Mouse (Mus musculus) stomach, embryonic 14.5 days (tissue): ENCODE measurements around the gene Kdm2b. TPM values are rescaled to one million over a fixed set of nuclear protein-coding genes. Genes with fewer than 3 reads are reported as not detected.
A peak's percentile ranks its signal among the peaks of the same experiment; 100 is the strongest.

Experiments used
- ATAC-seq: fragments of 200-750 bp; cut with Nextera tagmentation; 2 replicates; pipeline ENCODE4 v1.8.0; 2017; ENCODE audit warnings: low read depth, moderate TSS enrichment; ENCODE audit not compliant: insufficient number of reproducible peaks, insufficient read depth, low FRiP score
- H3K27ac ChIP-seq: fragments of 300-500 bp; sonication (generic); 2 replicates; pipeline ENCODE4 v1.5.1; 2014; ENCODE audit warnings: mild to moderate bottlenecking, low read length, moderate library complexity, mixed read lengths
- H3K27me3 ChIP-seq: fragments of 300-500 bp; sonication (generic); 2 replicates; pipeline ENCODE4 v1.6.1; 2014; ENCODE audit warnings: low read length, control low read depth, mixed read lengths; ENCODE audit not compliant: control insufficient read depth, insufficient read depth
- H3K36me3 ChIP-seq: fragments of 300-500 bp; sonication (generic); 2 replicates; pipeline ENCODE4 v1.6.1; 2014; ENCODE audit warnings: mild to moderate bottlenecking, control low read depth, low read length, moderate library complexity, mixed read lengths; ENCODE audit not compliant: control insufficient read depth, insufficient read depth
- H3K4me1 ChIP-seq: fragments of 300-500 bp; sonication (generic); 2 replicates; pipeline ENCODE4 v1.6.1; 2014; ENCODE audit warnings: low read length, control low read depth, mixed read lengths; ENCODE audit not compliant: control insufficient read depth, insufficient read depth
- H3K4me2 ChIP-seq: fragments of 300-500 bp; sonication (generic); replicated peaks from 2 replicates; pipeline ENCODE4 v1.6.1; 2014; ENCODE audit warnings: low read depth, low read length, control low read depth
- H3K4me3 ChIP-seq: fragments of 300-500 bp; sonication (generic); 2 replicates; pipeline ENCODE4 v1.5.1; 2014; ENCODE audit warnings: low read depth, low read length, control low read depth
- H3K9ac ChIP-seq: fragments of 300-500 bp; sonication (generic); replicated peaks from 2 replicates; pipeline ENCODE4 v1.6.1; 2014; ENCODE audit warnings: low read depth, mild to moderate bottlenecking, control low read depth, low read length, moderate library complexity, mixed read lengths
- H3K9me3 ChIP-seq: fragments of 300-500 bp; sonication (generic); 2 replicates; pipeline ENCODE4 v1.6.1; 2016; ENCODE audit warnings: low read depth, low read length, control low read depth; ENCODE audit not compliant: control insufficient read depth
- whole genome bisulfite sequencing: fragments of 180-500 bp; shearing (Covaris S2); extraction: QIAGEN DNeasy Blood & Tissue Kit; methylation state at CpG from one replicate; pipeline ENCODE4 v1.1.7; 2014; 5-methylcytosine and 5-hydroxymethylcytosine counted together
- polyA plus RNA-seq: library from polyadenylated mRNA; unstranded; fragments of >200 nt; fragmentation: Nextera tagmentation; extraction: Ambion mirVana; gene quantifications from 2 replicates; pipeline ENCODE4 v1.2.1, GENCODE M21; 2014

The Kdm2b gene
- polyA plus RNA-seq, 1 experiment from 2014 or later = 37.9 TPM

- Histone ChIP-seq H3K4me1 (0 out of 2 replicates have a peak, but pooled peaks cover 7% of the 10 kb centered on the region), H3K4me3 (no peak overlapping the region), H3K4me2 (no peak overlapping the region), H3K27ac (no peak overlapping the region), H3K27me3 (no peaks in the 10 kb centered on the region), H3K36me3 (no peaks in the 10 kb centered on the region), H3K9ac (no peak overlapping the region), H3K9me3 (no peaks in the 10 kb centered on the region)
- peak; percentile 65; the same call in 1 of the 2 replicates for ATAC-seq
- WGBS = 27% methylated on average over 7 of the region's 7 CpGs
Measured at GRCm38 (mm10) chr5:122925534-122925958, 64.1 kb downstream of the Kdm2b start.

- 90% methylated on average over 10 of the region's 10 CpGs for WGBS
- no peak overlapping the region for H3K27ac ChIP-seq
- H3K4me3 ChIP-seq = no peak overlapping the region
- H3K27me3 ChIP-seq = no peaks in the 10 kb centered on the region
- no peaks in the 10 kb centered on the region for H3K9me3 ChIP-seq
- no peak overlapping the region for H3K4me2 ChIP-seq
- ATAC-seq = no peak
- H3K9ac ChIP-seq = no peak overlapping the region
- 0 out of 2 replicates have a peak, but pooled peaks cover 7% of the 10 kb centered on the region for H3K4me1 ChIP-seq
- no peaks in the 10 kb centered on the region for H3K36me3 ChIP-seq
Measured at GRCm38 (mm10) chr5:122923871-122924465, 65.7 kb downstream of the Kdm2b start.

- Histone ChIP-seq H3K4me3 (no peak overlapping the region), H3K9ac (no peak overlapping the region), H3K27me3 (no peaks in the 10 kb centered on the region), H3K4me2 (no peak overlapping the region), H3K4me1 (0 out of 2 replicates have a peak, but pooled peaks cover 7% of the 10 kb centered on the region), H3K27ac (no peak overlapping the region), H3K36me3 (no peaks in the 10 kb centered on the region), H3K9me3 (no peaks in the 10 kb centered on the region)
- no peak for ATAC-seq
- WGBS = 90% methylated on average over 8 of the region's 8 CpGs
Measured at GRCm38 (mm10) chr5:122921941-122922340, 67.7 kb downstream of the Kdm2b start.

- H3K4me2 ChIP-seq = no peak overlapping the region
- H3K27ac ChIP-seq = no peak overlapping the region
- 81% methylated on average over 5 of the region's 5 CpGs for WGBS
- no peak overlapping the region for H3K9ac ChIP-seq
- no peaks in the 10 kb centered on the region for H3K36me3 ChIP-seq
- no peaks in the 10 kb centered on the region for H3K27me3 ChIP-seq
- 0 out of 2 replicates have a peak, but pooled peaks cover 1% of the 10 kb centered on the region for H3K4me1 ChIP-seq
- H3K9me3 ChIP-seq = no peaks in the 10 kb centered on the region
- no peak for ATAC-seq
- H3K4me3 ChIP-seq = no peak overlapping the region
Measured at GRCm38 (mm10) chr5:122920557-122920956, 69.1 kb downstream of the Kdm2b start.

GRCm38 (mm10) chr5:122917982-122918711 is 71.5 kb downstream of the Kdm2b start:
- H3K4me3 ChIP-seq = no peak overlapping the region
- no peaks in the 10 kb centered on the region for H3K27me3 ChIP-seq
- no peak overlapping the region for H3K9ac ChIP-seq
- no peak overlapping the region for H3K27ac ChIP-seq
- no peaks in the 10 kb centered on the region for H3K36me3 ChIP-seq
- 56% methylated on average over 7 of the region's 7 CpGs for WGBS
- no peak for ATAC-seq
- H3K4me2 ChIP-seq = no peak overlapping the region
- no peaks in the 10 kb centered on the region for H3K4me1 ChIP-seq
- H3K9me3 ChIP-seq = no peaks in the 10 kb centered on the region

GRCm38 (mm10) chr5:122916147-122916546 is 73.5 kb downstream of the Kdm2b start:
- no peaks in the 10 kb centered on the region for H3K4me1 ChIP-seq

GRCm38 (mm10) chr5:122912863-122913262 is 76.8 kb downstream of the Kdm2b start:
- WGBS = 89% methylated on average over 4 of the region's 4 CpGs

More at GRCm38 (mm10) chr5:122916147-122916546, 73.5 kb downstream of the Kdm2b start:
- Histone ChIP-seq H3K27me3 (no peaks in the 10 kb centered on the region), H3K9me3 (no peaks in the 10 kb centered on the region), H3K27ac (no peak overlapping the region), H3K9ac (no peak overlapping the region), H3K4me3 (no peak overlapping the region), H3K36me3 (no peaks in the 10 kb centered on the region), H3K4me2 (no peak overlapping the region)
- WGBS = 87% methylated on average over 6 of the region's 6 CpGs
- ATAC-seq = no peak

GRCm38 (mm10) chr5:122909481-122909880 is 80.1 kb downstream of the Kdm2b start:
- Histone ChIP-seq H3K4me3 (no peak overlapping the region), H3K27me3 (no peaks in the 10 kb centered on the region), H3K4me1 (no peaks in the 10 kb centered on the region), H3K4me2 (no peak overlapping the region), H3K9ac (no peak overlapping the region), H3K9me3 (no peaks in the 10 kb centered on the region), H3K27ac (no peak overlapping the region), H3K36me3 (no peaks in the 10 kb centered on the region)
- no peak for ATAC-seq
- WGBS = 85% methylated on average over 18 of the region's 18 CpGs

More at GRCm38 (mm10) chr5:122912863-122913262, 76.8 kb downstream of the Kdm2b start:
- ATAC-seq = no peak
- Histone ChIP-seq H3K27me3 (no peaks in the 10 kb centered on the region), H3K27ac (no peak overlapping the region), H3K36me3 (no peaks in the 10 kb centered on the region), H3K4me2 (no peak overlapping the region), H3K9ac (no peak overlapping the region), H3K9me3 (no peaks in the 10 kb centered on the region), H3K4me3 (no peak overlapping the region), H3K4me1 (no peaks in the 10 kb centered on the region)
